Mouse (Mus musculus) neural tube, embryonic 14.5 days (tissue): ENCODE data around the gene Tmem170b. TPM values are rescaled to one million over a fixed set of nuclear protein-coding genes. Genes with fewer than 3 reads are reported as not detected.

ENCODE experiments used
- ATAC-seq: fragments of 200-750 bp; cut with Nextera tagmentation; 2 replicates; pipeline ENCODE4 v1.8.0; 2017; ENCODE audit warnings: low read depth, mild to moderate bottlenecking, moderate TSS enrichment, moderate library complexity
- H3K27ac ChIP-seq: fragments of 300-500 bp; sonication (generic); 2 replicates; pipeline ENCODE4 v1.5.1; 2014; ENCODE audit warnings: low read depth, mild to moderate bottlenecking, control low read depth, low read length, moderate library complexity, mixed read lengths
- H3K27me3 ChIP-seq: fragments of 300-500 bp; sonication (generic); 2 replicates; pipeline ENCODE4 v1.6.1; 2014; ENCODE audit warnings: low read length; ENCODE audit not compliant: control insufficient read depth, insufficient read depth
- H3K36me3 ChIP-seq: fragments of 300-500 bp; sonication (generic); 2 replicates; pipeline ENCODE4 v1.6.1; 2014; ENCODE audit warnings: low read length, mixed read lengths; ENCODE audit not compliant: control insufficient read depth, insufficient read depth
- H3K4me1 ChIP-seq: fragments of 300-500 bp; sonication (generic); 2 replicates; pipeline ENCODE4 v1.6.1; 2014; ENCODE audit warnings: low read length; ENCODE audit not compliant: control insufficient read depth, insufficient read depth
- H3K4me2 ChIP-seq: fragments of 300-500 bp; sonication (generic); 2 replicates; pipeline ENCODE4 v1.6.1; 2014; ENCODE audit warnings: mild to moderate bottlenecking, low read depth, low read length, control low read depth
- H3K4me3 ChIP-seq: fragments of 300-500 bp; sonication (generic); 2 replicates; pipeline ENCODE4 v1.5.1; 2014; ENCODE audit warnings: low read depth, low read length, control low read depth, mixed read lengths
- H3K9ac ChIP-seq: fragments of 300-500 bp; sonication (generic); replicated peaks from 2 replicates; pipeline ENCODE4 v1.6.1; 2014; ENCODE audit warnings: low read depth, mild to moderate bottlenecking, control low read depth, low read length, mixed read lengths
- H3K9me3 ChIP-seq: fragments of 300-500 bp; sonication (generic); 2 replicates; pipeline ENCODE4 v1.6.1; 2016; ENCODE audit warnings: low read length; ENCODE audit not compliant: control insufficient read depth
- WGBS: fragments of 180-500 bp; shearing (Covaris S2); extraction: QIAGEN DNeasy Blood & Tissue Kit; methylation state at CpG from one replicate; pipeline ENCODE4 v1.1.7; 2014; 5-methylcytosine and 5-hydroxymethylcytosine counted together
- polyA plus RNA-seq: library from polyadenylated mRNA; unstranded; fragments of >200 nt; fragmentation: Nextera tagmentation; extraction: Ambion mirVana; gene quantifications from 2 replicates; pipeline ENCODE4 v1.2.1, GENCODE M21; 2014

Gene Tmem170b
- polyA plus RNA-seq, 1 experiment from 2014 or later = 68.1 TPM

GRCm38 (mm10) chr13:41653791-41654190 is 48.1 kb downstream of the Tmem170b start:
- 98% methylated on average over 2 of the region's 2 CpGs for WGBS
- Histone ChIP-seq H3K4me2 (no peak overlapping the region), H3K9me3 (no peaks in the 10 kb centered on the region), H3K4me1 (no peaks in the 10 kb centered on the region), H3K9ac (no peak overlapping the region), H3K27me3 (no peaks in the 10 kb centered on the region), H3K4me3 (no peak overlapping the region), H3K36me3 (no peaks in the 10 kb centered on the region), H3K27ac (no peak overlapping the region)
- no peak for ATAC-seq

GRCm38 (mm10) chr13:41655576-41656090 is 49.9 kb downstream of the Tmem170b start:
- no peaks in the 10 kb centered on the region for H3K9me3 ChIP-seq
- no peak overlapping the region for H3K27ac ChIP-seq
- no peaks in the 10 kb centered on the region for H3K4me1 ChIP-seq
- no peaks in the 10 kb centered on the region for H3K27me3 ChIP-seq
- H3K4me2 ChIP-seq = no peak overlapping the region
- no peaks in the 10 kb centered on the region for H3K36me3 ChIP-seq
- no peak for ATAC-seq
- no peak overlapping the region for H3K4me3 ChIP-seq
- no peak overlapping the region for H3K9ac ChIP-seq
- 79% methylated on average over 10 of the region's 10 CpGs for WGBS

DNA sequence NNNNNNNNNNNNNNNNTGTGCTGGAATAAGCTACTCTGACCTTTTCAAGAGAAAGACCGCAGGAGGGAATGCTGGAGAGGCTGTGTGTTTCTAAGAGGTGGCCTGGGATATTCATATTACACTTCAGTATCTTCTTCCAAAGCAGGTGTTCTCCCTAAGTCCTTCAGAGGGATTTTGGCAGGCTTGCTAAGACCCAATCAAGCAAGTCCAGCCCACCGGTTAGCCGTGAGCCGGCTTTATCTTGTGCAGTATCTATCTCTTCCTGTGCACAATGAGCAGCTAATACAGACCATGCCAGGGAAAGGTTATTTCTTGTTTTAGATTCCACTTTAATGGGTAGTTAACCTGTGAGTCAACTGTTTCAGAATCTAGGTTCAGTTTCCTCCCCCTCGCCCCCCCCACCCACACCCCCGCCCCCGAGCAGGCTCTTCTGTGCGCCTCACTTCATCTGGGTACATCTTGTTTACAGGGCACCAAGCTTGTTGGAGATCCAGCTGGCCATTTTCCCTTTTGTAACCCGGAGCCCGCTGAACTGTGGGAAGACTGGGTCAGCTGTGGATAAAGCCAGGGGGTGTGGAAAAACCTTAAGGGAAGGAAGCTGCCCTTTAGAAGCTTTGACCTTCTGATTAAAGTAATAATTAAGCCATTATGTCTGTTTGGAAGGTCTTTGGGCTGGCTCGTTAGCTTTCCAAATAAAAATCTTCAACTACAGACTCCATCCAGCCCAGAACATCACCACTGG is 54.5 kb downstream of the Tmem170b start:
- H3K4me2 ChIP-seq = no peak overlapping the region
- ATAC-seq = no peak

GRCm38 (mm10) chr13:41661116-41661515 is 55.4 kb downstream of the Tmem170b start:
- no peak overlapping the region for H3K4me2 ChIP-seq
- H3K27ac ChIP-seq = no peak overlapping the region
- no peaks in the 10 kb centered on the region for H3K27me3 ChIP-seq
- WGBS = 90% methylated on average over 11 of the region's 11 CpGs
- no peak overlapping the region for H3K4me3 ChIP-seq
- no peaks in the 10 kb centered on the region for H3K9me3 ChIP-seq
- H3K4me1 ChIP-seq = 0 out of 2 replicates have a peak, but pooled peaks cover 3% of the 10 kb centered on the region
- no peak for ATAC-seq
- H3K9ac ChIP-seq = no peak overlapping the region
- no peaks in the 10 kb centered on the region for H3K36me3 ChIP-seq

More for the DNA sequence above, 54.5 kb downstream of the Tmem170b start:
- WGBS = 76% methylated on average over 11 of the region's 11 CpGs
- Histone ChIP-seq H3K27ac (no peak overlapping the region), H3K9ac (no peak overlapping the region), H3K4me1 (0 out of 2 replicates have a peak, but pooled peaks cover 3% of the 10 kb centered on the region), H3K9me3 (no peaks in the 10 kb centered on the region), H3K36me3 (no peaks in the 10 kb centered on the region), H3K4me3 (no peak overlapping the region), H3K27me3 (no peaks in the 10 kb centered on the region)

- H3K27ac ChIP-seq = no peak overlapping the region
- H3K9ac ChIP-seq = no peak overlapping the region
- H3K27me3 ChIP-seq = no peaks in the 10 kb centered on the region
- no peaks in the 10 kb centered on the region for H3K36me3 ChIP-seq
- H3K4me1 ChIP-seq = 0 out of 2 replicates have a peak, but pooled peaks cover 3% of the 10 kb centered on the region
- no peak overlapping the region for H3K4me2 ChIP-seq
- 48% methylated on average over 17 of the region's 17 CpGs for WGBS
- H3K4me3 ChIP-seq = no peak overlapping the region
- no peaks in the 10 kb centered on the region for H3K9me3 ChIP-seq
- no peak for ATAC-seq
Measured at GRCm38 (mm10) chr13:41662401-41663070, 56.8 kb downstream of the Tmem170b start.

DNA sequence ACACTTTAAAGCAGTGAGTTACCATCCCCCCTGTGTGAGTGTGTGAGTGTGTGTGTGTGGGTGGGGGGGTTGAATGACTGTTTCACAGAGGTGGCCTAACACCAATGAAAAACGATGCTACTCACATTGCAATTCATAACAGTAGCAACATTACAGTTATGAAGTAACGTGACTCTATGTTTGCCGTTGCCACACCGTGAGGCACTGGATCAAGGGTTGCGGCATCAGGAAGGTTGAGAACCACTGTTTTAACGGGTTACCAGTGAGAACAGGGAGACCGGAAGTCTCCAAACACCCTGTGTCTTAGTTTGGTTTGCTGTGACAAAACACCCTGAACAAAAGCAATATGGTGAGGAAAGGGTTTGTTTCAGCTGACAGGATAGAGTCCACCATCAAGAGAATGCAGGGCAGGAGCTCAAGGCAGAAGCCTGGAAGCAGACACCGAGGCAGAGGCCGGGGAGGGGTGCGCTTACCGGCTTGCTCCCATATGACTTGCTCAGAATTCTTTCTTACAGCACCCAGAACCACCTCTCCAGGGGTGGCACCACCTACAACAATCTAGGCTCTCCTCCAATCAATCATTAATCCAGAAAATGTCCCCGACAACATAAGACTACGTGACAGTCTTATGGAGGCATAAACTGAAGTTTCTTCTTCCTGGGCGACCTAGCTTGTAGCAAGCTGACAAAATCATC is 57.9 kb downstream of the Tmem170b start:
- no peak overlapping the region for H3K4me2 ChIP-seq
- H3K9ac ChIP-seq = no peak overlapping the region
- H3K4me3 ChIP-seq = no peak overlapping the region
- no peaks in the 10 kb centered on the region for H3K9me3 ChIP-seq
- ATAC-seq = no peak
- no peak overlapping the region for H3K27ac ChIP-seq
- 0 out of 2 replicates have a peak, but pooled peaks cover 3% of the 10 kb centered on the region for H3K4me1 ChIP-seq
- 94% methylated on average over 14 of the region's 14 CpGs for WGBS
- no peaks in the 10 kb centered on the region for H3K36me3 ChIP-seq
- no peaks in the 10 kb centered on the region for H3K27me3 ChIP-seq

GRCm38 (mm10) chr13:41669951-41670350 is 64.2 kb downstream of the Tmem170b start:
- Histone ChIP-seq H3K36me3 (no peaks in the 10 kb centered on the region), H3K9ac (no peak overlapping the region), H3K27me3 (no peaks in the 10 kb centered on the region), H3K4me3 (no peak overlapping the region), H3K4me2 (no peak overlapping the region), H3K4me1 (no peaks in the 10 kb centered on the region), H3K9me3 (no peaks in the 10 kb centered on the region), H3K27ac (no peak overlapping the region)
- 98% methylated on average over 2 of the region's 2 CpGs for WGBS
- ATAC-seq = no peak

GRCm38 (mm10) chr13:41670386-41671130 is 64.9 kb downstream of the Tmem170b start:
- Histone ChIP-seq H3K36me3 (no peaks in the 10 kb centered on the region), H3K4me3 (no peak overlapping the region), H3K27me3 (no peaks in the 10 kb centered on the region), H3K27ac (no peak overlapping the region), H3K9ac (no peak overlapping the region), H3K4me1 (no peaks in the 10 kb centered on the region), H3K4me2 (no peak overlapping the region), H3K9me3 (no peaks in the 10 kb centered on the region)
- ATAC-seq = no peak
- WGBS = 70% methylated on average over 7 of the region's 7 CpGs
